Mouse (Mus musculus) adrenal gland, adult 10 weeks (tissue): ENCODE measurements around the gene Pkm. TPM values are rescaled to one million over a fixed set of nuclear protein-coding genes. Genes with fewer than 3 reads are reported as not detected.

Source experiments
- polyA plus RNA-seq: library from polyadenylated mRNA; stranded (reverse); fragments of 350-450 nt; fragmentation: Illumina TruSeq; extraction: RNeasy Lipid Tissue Mini Kit (QIAGEN cat#74804); gene quantifications from one replicate; pipeline ENCODE4 v1.2.3, GENCODE M21; 2014; ENCODE audit warnings: low read depth, low replicate concordance

Pkm gene
- 54.8 TPM for polyA plus RNA-seq

GRCm38 (mm10) chr9:59655958-59656634 lies at the start of gene Pkm:
Pkm (plus strand) TSS chr9:59656368.

GRCm38 (mm10) chr9:59616622-59617306 lies 39.4 kb upstream of the Pkm start, which contains the start of gene Parp6:
Parp6 (plus strand) TSS chr9:59617284.

GRCm38 (mm10) chr9:59679678-59680533 lies 23.7 kb downstream of the Pkm start, which contains the start of gene Gramd2:
Gramd2 (plus strand) TSS chr9:59680144.

Other genes with a start within 250 kb of the Pkm start
- 185 TPM for gene Arih1, start 169.8 kb upstream of the Pkm start, polyA plus RNA-seq
- gene Hexa, start 116.8 kb upstream of the Pkm start, polyA plus RNA-seq, result 45.4 TPM
- 7.0 TPM for gene Tmem202, start 116.5 kb upstream of the Pkm start, polyA plus RNA-seq
- gene Celf6, start 78.5 kb upstream of the Pkm start, polyA plus RNA-seq, result 2.4 TPM
- 24.9 TPM for gene Parp6, start 39.1 kb upstream of the Pkm start, polyA plus RNA-seq
- not detected for gene Gramd2, start 23.8 kb downstream of the Pkm start, polyA plus RNA-seq
- 20.9 TPM for gene Senp8, start 94.3 kb downstream of the Pkm start, polyA plus RNA-seq
- 27.8 TPM for gene Myo9a, start 94.5 kb downstream of the Pkm start, polyA plus RNA-seq